Mouse (Mus musculus) olfactory bulb, adult 2 months (tissue): ENCODE measurements around the gene Tm9sf3. TPM values are rescaled to one million over a fixed set of nuclear protein-coding genes. Genes with fewer than 3 reads are reported as not detected.

Experiments
- H3K27ac ChIP-seq: fragments of 200-500 bp; 2 replicates; pipeline ENCODE4 v1.5.1; 2012; ENCODE audit warnings: low read depth, low read length; ENCODE audit not compliant: insufficient read depth
- H3K4me1 ChIP-seq: fragments of 200-500 bp; 2 replicates; pipeline ENCODE4 v1.6.1; 2012; ENCODE audit warnings: low read length; ENCODE audit not compliant: control insufficient read depth, insufficient read depth
- H3K4me3 ChIP-seq: fragments of 200-500 bp; 2 replicates; pipeline ENCODE4 v1.5.1; 2012; ENCODE audit warnings: mild to moderate bottlenecking, low read depth, low read length, moderate library complexity; ENCODE audit not compliant: insufficient read depth
- CTCF ChIP-seq: fragments of 200-500 bp; IDR thresholded peaks from 2 replicates; pipeline ENCODE4 v1.5.1; 2012; ENCODE audit warnings: low read depth, mild to moderate bottlenecking, low read length, moderate library complexity; ENCODE audit not compliant: insufficient read depth
- POLR2A ChIP-seq: fragments of 200-500 bp; IDR thresholded peaks from 2 replicates; pipeline ENCODE4 v1.6.1; 2012; ENCODE audit warnings: mild to moderate bottlenecking, low read depth, low read length, moderate library complexity; ENCODE audit not compliant: insufficient read depth
- WGBS: fragments of 180-500 bp; shearing (Covaris S2); methylation state at CpG from one replicate; pipeline ENCODE4 v1.1.7; 2018; 5-methylcytosine and 5-hydroxymethylcytosine counted together
- polyA plus RNA-seq: library from polyadenylated mRNA; stranded (reverse); fragments of >200 nt; gene quantifications from 2 replicates; pipeline ENCODE4 v1.2.4, GENCODE M21; 2012; ENCODE audit warnings: low replicate concordance; ENCODE audit not compliant: missing spikeins, insufficient read depth, insufficient read length

Gene Tm9sf3
- polyA plus RNA-seq, 1 experiment: 131 TPM

DNA sequence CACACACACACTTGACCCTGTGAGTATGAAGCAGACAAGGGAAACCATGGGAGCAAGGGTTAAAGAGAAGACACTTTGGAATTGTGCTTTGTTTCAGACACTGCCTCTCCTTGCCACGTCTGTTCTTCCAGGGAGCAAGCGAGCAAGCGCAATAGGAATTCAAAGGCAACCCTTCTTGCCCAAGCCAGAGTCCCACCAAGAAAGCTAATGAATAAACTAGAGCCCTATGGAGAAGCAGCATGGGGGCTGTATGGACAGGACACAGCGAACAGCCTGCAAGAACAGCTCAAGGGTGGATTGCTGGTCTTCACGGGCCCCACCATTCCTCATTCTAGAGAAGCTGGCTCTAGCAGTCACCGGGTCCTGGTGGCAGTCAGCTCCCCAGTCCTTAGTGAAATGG is 24.8 kb upstream of the Tm9sf3 start:
- TF ChIP-seq POLR2A: no peak
- no peak for TF ChIP-seq CTCF
- Histone ChIP-seq H3K4me3 (no peak overlapping the region), H3K27ac (no peak overlapping the region), H3K4me1 (no peaks in the 10 kb centered on the region)
- WGBS: 77% methylated on average over 6 of the region's 6 CpGs

GRCm38 (mm10) chr19:41287224-41287623 is 23.4 kb upstream of the Tm9sf3 start:
- no peak overlapping the region for H3K4me3 ChIP-seq
- 88% methylated on average over 7 of the region's 7 CpGs for WGBS
- no peaks in the 10 kb centered on the region for H3K4me1 ChIP-seq
- TF ChIP-seq POLR2A (no peak), CTCF (no peak)
- H3K27ac ChIP-seq: no peak overlapping the region

GRCm38 (mm10) chr19:41284515-41284914 is 20.7 kb upstream of the Tm9sf3 start:
- no peak overlapping the region for H3K4me3 ChIP-seq
- 60% methylated on average over 6 of the region's 6 CpGs for WGBS
- no peak overlapping the region for H3K27ac ChIP-seq
- H3K4me1 ChIP-seq: no peaks in the 10 kb centered on the region
- TF ChIP-seq CTCF (no peak), POLR2A (no peak)

DNA sequence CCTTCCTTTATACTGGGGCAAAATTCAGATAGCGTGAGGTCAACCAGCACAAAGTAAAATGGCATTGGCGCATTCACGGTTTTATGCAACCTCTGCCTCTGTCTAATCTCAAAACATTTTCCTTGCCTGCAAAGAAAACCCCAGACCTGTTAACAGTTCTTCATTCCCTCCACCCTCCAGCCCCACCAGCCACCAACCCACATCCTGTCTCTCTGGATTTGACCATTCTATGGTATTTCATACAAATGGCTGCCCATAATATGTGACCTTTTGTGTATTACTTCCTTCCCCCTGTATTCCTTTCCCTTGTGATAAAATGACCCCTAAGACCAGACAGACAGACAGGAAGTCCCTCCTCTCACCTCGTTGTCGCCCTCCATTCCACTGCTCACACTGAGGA is 18.9 kb upstream of the Tm9sf3 start:
- Histone ChIP-seq H3K4me3 (no peak overlapping the region), H3K27ac (no peak overlapping the region), H3K4me1 (no peaks in the 10 kb centered on the region)
- 82% methylated on average over 5 of the region's 5 CpGs for WGBS
- TF ChIP-seq POLR2A: no peak
- no peak for TF ChIP-seq CTCF

DNA sequence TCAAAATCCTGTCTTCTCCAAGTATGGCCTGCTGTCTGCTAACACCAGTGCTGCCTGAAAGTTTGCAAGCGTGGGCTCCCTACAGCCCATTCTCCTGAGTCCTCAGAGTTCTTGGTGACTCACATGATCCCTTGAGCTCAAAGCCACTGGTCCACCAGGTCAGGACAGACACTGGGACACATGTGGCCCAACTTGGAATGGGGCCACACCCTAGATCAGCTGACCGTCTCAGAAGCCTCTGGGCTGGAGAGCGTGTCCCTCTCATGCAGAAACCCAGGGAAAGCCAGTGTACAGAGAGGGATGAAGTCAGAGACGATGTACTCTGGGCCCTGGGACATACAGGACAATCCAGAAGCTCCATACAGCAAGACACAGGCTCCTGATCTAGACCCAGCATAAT is 18.4 kb upstream of the Tm9sf3 start:
- TF ChIP-seq POLR2A (no peak), CTCF (no peak)
- Histone ChIP-seq H3K4me3 (no peak overlapping the region), H3K4me1 (no peaks in the 10 kb centered on the region), H3K27ac (no peak overlapping the region)
- 87% methylated on average over 4 of the region's 4 CpGs for WGBS

GRCm38 (mm10) chr19:41279724-41280244 is 16.0 kb upstream of the Tm9sf3 start:
- TF ChIP-seq CTCF: no peak
- TF ChIP-seq POLR2A: no peak
- Histone ChIP-seq H3K4me3 (no peak overlapping the region), H3K4me1 (no peaks in the 10 kb centered on the region), H3K27ac (no peak overlapping the region)
- WGBS: 37% methylated on average over 8 of the region's 8 CpGs

DNA sequence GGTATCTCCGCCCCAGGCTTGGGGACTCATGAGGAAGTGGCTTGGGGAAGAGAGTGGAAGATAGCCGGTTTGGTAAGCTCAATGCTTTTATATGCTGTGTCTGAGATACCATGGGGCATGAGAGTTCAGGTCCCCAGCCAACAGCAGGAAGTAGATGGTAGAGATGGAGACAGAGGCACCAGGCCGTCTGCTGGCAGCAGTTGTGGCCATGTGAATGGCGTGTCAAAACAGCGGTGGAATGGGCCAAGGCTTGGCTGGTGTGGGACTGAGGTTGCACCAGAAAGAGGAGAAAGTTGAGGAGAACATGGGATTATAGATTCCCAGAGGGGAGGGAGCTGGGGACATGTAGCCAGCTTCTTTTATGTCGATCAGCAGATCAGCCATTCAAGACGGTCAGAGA is 14.8 kb upstream of the Tm9sf3 start:
- WGBS: 89% methylated on average over 7 of the region's 7 CpGs
- no peaks in the 10 kb centered on the region for H3K4me1 ChIP-seq
- TF ChIP-seq POLR2A (no peak), CTCF (no peak)
- H3K27ac ChIP-seq: no peak overlapping the region
- no peak overlapping the region for H3K4me3 ChIP-seq

DNA sequence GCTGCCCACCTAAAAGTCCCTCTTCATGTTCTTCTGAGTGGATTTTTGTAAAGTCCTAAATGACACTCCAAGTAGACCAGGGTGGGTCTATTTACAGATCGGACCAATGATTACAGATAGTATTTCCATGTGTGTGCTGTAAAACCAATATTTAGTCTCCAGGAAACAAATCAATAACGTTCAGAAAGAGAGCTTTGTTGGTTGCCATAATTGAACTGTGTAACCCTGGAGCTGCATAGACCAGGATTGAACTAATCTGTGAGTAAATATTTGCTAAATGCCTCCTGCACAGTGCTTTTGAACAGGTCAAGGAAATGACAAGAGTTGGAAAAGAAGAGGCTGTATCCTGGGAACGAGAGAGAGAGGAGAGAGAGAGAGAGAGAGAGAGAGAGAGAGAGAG is 11.8 kb upstream of the Tm9sf3 start:
- H3K4me1 ChIP-seq: no peaks in the 10 kb centered on the region
- no peak overlapping the region for H3K4me3 ChIP-seq
- no peak for TF ChIP-seq POLR2A
- no peak for TF ChIP-seq CTCF
- no peak overlapping the region for H3K27ac ChIP-seq
- WGBS: 62% methylated on average over 3 of the region's 3 CpGs

- Histone ChIP-seq H3K4me3 (no peak overlapping the region), H3K4me1 (peaks cover 3% of the 10 kb centered on the region), H3K27ac (no peak overlapping the region)
- TF ChIP-seq POLR2A: no peak
- TF ChIP-seq CTCF: no peak
- 66% methylated on average over 7 of the region's 7 CpGs for WGBS
These were observed 7.1 kb upstream of the Tm9sf3 start for GRCm38 (mm10) chr19:41270906-41271305.

GRCm38 (mm10) chr19:41270151-41270727 is 6.4 kb upstream of the Tm9sf3 start:
- 25% methylated on average over 9 of the region's 9 CpGs for WGBS
- no peak overlapping the region for H3K27ac ChIP-seq
- TF ChIP-seq POLR2A (no peak), CTCF (no peak)
- no peak overlapping the region for H3K4me3 ChIP-seq
- H3K4me1 ChIP-seq: peaks cover 3% of the 10 kb centered on the region
